Mouse (Mus musculus) heart, embryonic 12.5 days (tissue): ENCODE results near the gene Cpeb3. TPM values are rescaled to one million over a fixed set of nuclear protein-coding genes. Genes with fewer than 3 reads are reported as not detected.
A peak's percentile ranks its signal among the peaks of the same experiment; 100 is the strongest.

ENCODE experiments used
- ATAC-seq: fragments of 200-750 bp; cut with Nextera tagmentation; 2 replicates; pipeline ENCODE4 v1.8.0; 2017; ENCODE audit warnings: moderate TSS enrichment, moderate library complexity; ENCODE audit not compliant: insufficient number of reproducible peaks, low FRiP score
- H3K27ac ChIP-seq: fragments of 300-500 bp; sonication (generic); 2 replicates; pipeline ENCODE4 v1.5.1; 2016; ENCODE audit warnings: mild to moderate bottlenecking, moderate library complexity; ENCODE audit not compliant: poor library complexity, severe bottlenecking
- H3K27me3 ChIP-seq: fragments of 300-500 bp; sonication (generic); replicated peaks from 2 replicates; pipeline ENCODE4 v1.6.1; 2016; ENCODE audit warnings: mild to moderate bottlenecking, moderate library complexity
- H3K36me3 ChIP-seq: fragments of 300-500 bp; sonication (generic); 2 replicates; pipeline ENCODE4 v1.6.1; 2016; ENCODE audit warnings: mild to moderate bottlenecking, moderate library complexity
- H3K4me1 ChIP-seq: fragments of 300-500 bp; sonication (generic); replicated peaks from 2 replicates; pipeline ENCODE4 v1.6.1; 2016; ENCODE audit warnings: mild to moderate bottlenecking
- H3K4me2 ChIP-seq: fragments of 300-500 bp; sonication (generic); 2 replicates; pipeline ENCODE4 v1.6.1; 2016; ENCODE audit warnings: mild to moderate bottlenecking, moderate library complexity
- H3K4me3 ChIP-seq: fragments of 300-500 bp; sonication (generic); 2 replicates; pipeline ENCODE4 v1.5.1; 2016; ENCODE audit warnings: mild to moderate bottlenecking
- H3K9ac ChIP-seq: fragments of 300-500 bp; sonication (generic); 2 replicates; pipeline ENCODE4 v1.6.1; 2016; ENCODE audit warnings: mild to moderate bottlenecking, moderate library complexity
- H3K9me3 ChIP-seq: fragments of 300-500 bp; sonication (generic); replicated peaks from 2 replicates; pipeline ENCODE4 v1.6.1; 2016; ENCODE audit warnings: mild to moderate bottlenecking, moderate library complexity
- WGBS: fragments of 180-500 bp; shearing (Covaris S2); methylation state at CpG from one replicate; pipeline ENCODE4 v1.1.7; 2016; 5-methylcytosine and 5-hydroxymethylcytosine counted together
- polyA plus RNA-seq: library from polyadenylated mRNA; unstranded; fragments of >200 nt; fragmentation: Nextera tagmentation; extraction: Ambion mirVana; gene quantifications from 2 replicates; pipeline ENCODE4 v1.2.1, GENCODE M21; 2016

Cpeb3 gene
- polyA plus RNA-seq, 1 experiment from 2014 or later, result 6.8 TPM

- peak overlapping the region; percentile 95 for H3K4me2 ChIP-seq
- H3K27ac ChIP-seq, result peak overlapping the region; percentile 87
- WGBS, result 2% methylated on average over 12 of the region's 12 CpGs
- no peaks in the 10 kb centered on the region for H3K9me3 ChIP-seq
- no peak for ATAC-seq
- H3K4me1 ChIP-seq, result peaks cover 13% of the 10 kb centered on the region
- H3K27me3 ChIP-seq, result no peaks in the 10 kb centered on the region
- H3K9ac ChIP-seq, result peak overlapping the region; percentile 94
- H3K36me3 ChIP-seq, result peaks cover 5% of the 10 kb centered on the region; the same call in 1 of the 2 replicates
- H3K4me3 ChIP-seq, result peak overlapping the region; percentile 80
These were observed 33.0 kb downstream of the Cpeb3 start for GRCm38 (mm10) chr19:37175436-37175805.

GRCm38 (mm10) chr19:37174716-37175435 lies 33.5 kb downstream of the Cpeb3 start:
- peaks cover 13% of the 10 kb centered on the region for H3K4me1 ChIP-seq
- under 1% methylated on average over 36 of the region's 36 CpGs for WGBS
- peaks cover 7% of the 10 kb centered on the region; the same call in 1 of the 2 replicates for H3K36me3 ChIP-seq
- peak overlapping the region; percentile 94 for H3K9ac ChIP-seq
- ATAC-seq, result peak; percentile 73
- H3K27me3 ChIP-seq, result no peaks in the 10 kb centered on the region
- H3K27ac ChIP-seq, result peak overlapping the region; percentile 87
- H3K4me2 ChIP-seq, result peak overlapping the region; percentile 95
- peak overlapping the region; percentile 80 for H3K4me3 ChIP-seq
- no peaks in the 10 kb centered on the region for H3K9me3 ChIP-seq

- peaks cover 7% of the 10 kb centered on the region; the same call in 1 of the 2 replicates for H3K36me3 ChIP-seq
- no peaks in the 10 kb centered on the region for H3K9me3 ChIP-seq
- H3K4me3 ChIP-seq, result peak overlapping the region; percentile 80
- H3K27ac ChIP-seq, result peak overlapping the region; percentile 87
- ATAC-seq, result peak; percentile 48
- H3K9ac ChIP-seq, result peak overlapping the region; percentile 94
- peak overlapping the region; percentile 95 for H3K4me2 ChIP-seq
- H3K27me3 ChIP-seq, result no peaks in the 10 kb centered on the region
- under 1% methylated on average over 70 of the region's 70 CpGs for WGBS
- peaks cover 13% of the 10 kb centered on the region for H3K4me1 ChIP-seq
These were observed 34.2 kb downstream of the Cpeb3 start for GRCm38 (mm10) chr19:37174116-37174715.

- 26% methylated on average over 20 of the region's 20 CpGs for WGBS
- H3K9ac ChIP-seq, result peak overlapping the region; percentile 94
- H3K4me3 ChIP-seq, result peak overlapping the region; percentile 80
- peaks cover 11% of the 10 kb centered on the region for H3K4me1 ChIP-seq
- peak overlapping the region; percentile 87 for H3K27ac ChIP-seq
- no peaks in the 10 kb centered on the region for H3K27me3 ChIP-seq
- H3K36me3 ChIP-seq, result peaks cover 7% of the 10 kb centered on the region; the same call in 1 of the 2 replicates
- peak overlapping the region; percentile 95 for H3K4me2 ChIP-seq
- H3K9me3 ChIP-seq, result no peaks in the 10 kb centered on the region
- ATAC-seq, result no peak
These were observed 34.9 kb downstream of the Cpeb3 start for GRCm38 (mm10) chr19:37173331-37174115.

GRCm38 (mm10) chr19:37172566-37173130 lies 35.8 kb downstream of the Cpeb3 start:
- H3K36me3 ChIP-seq, result peaks cover 7% of the 10 kb centered on the region; the same call in 1 of the 2 replicates
- H3K27me3 ChIP-seq, result no peaks in the 10 kb centered on the region
- peak overlapping the region; percentile 60 for H3K9ac ChIP-seq
- H3K27ac ChIP-seq, result peak overlapping the region; percentile 53
- peak overlapping the region; percentile 80 for H3K4me3 ChIP-seq
- peak overlapping the region; percentile 95 for H3K4me2 ChIP-seq
- no peak for ATAC-seq
- no peaks in the 10 kb centered on the region for H3K9me3 ChIP-seq
- peaks cover 8% of the 10 kb centered on the region; the same call in 1 of the 2 replicates for H3K4me1 ChIP-seq
- 68% methylated on average over 11 of the region's 11 CpGs for WGBS

GRCm38 (mm10) chr19:37172096-37172495 lies 36.3 kb downstream of the Cpeb3 start:
- WGBS, result 35% methylated on average over 1 of the region's 1 CpGs
- peak overlapping the region; percentile 53 for H3K27ac ChIP-seq
- peak overlapping the region; percentile 80 for H3K4me3 ChIP-seq
- peak overlapping the region; percentile 95 for H3K4me2 ChIP-seq
- H3K4me1 ChIP-seq, result peaks cover 8% of the 10 kb centered on the region; the same call in 1 of the 2 replicates
- no peaks in the 10 kb centered on the region for H3K9me3 ChIP-seq
- no peaks in the 10 kb centered on the region for H3K27me3 ChIP-seq
- ATAC-seq, result no peak
- H3K36me3 ChIP-seq, result peaks cover 9% of the 10 kb centered on the region; the same call in 1 of the 2 replicates
- H3K9ac ChIP-seq, result peak overlapping the region; percentile 60

- 90% methylated on average over 5 of the region's 5 CpGs for WGBS
These were observed 51.5 kb downstream of the Cpeb3 start for GRCm38 (mm10) chr19:37156770-37157336.

GRCm38 (mm10) chr19:37156040-37156439 lies 52.4 kb downstream of the Cpeb3 start:
- 67% methylated on average over 4 of the region's 4 CpGs for WGBS
- Histone ChIP-seq H3K36me3 (no peaks in the 10 kb centered on the region), H3K4me2 (no peak overlapping the region), H3K27ac (no peak overlapping the region), H3K4me3 (no peak overlapping the region), H3K27me3 (no peaks in the 10 kb centered on the region), H3K9me3 (no peaks in the 10 kb centered on the region), H3K9ac (no peak overlapping the region), H3K4me1 (no peaks in the 10 kb centered on the region; the same call in 1 of the 2 replicates)
- ATAC-seq, result no peak

More at GRCm38 (mm10) chr19:37156770-37157336, 51.5 kb downstream of the Cpeb3 start:
- Histone ChIP-seq H3K27me3 (no peaks in the 10 kb centered on the region), H3K4me2 (no peak overlapping the region), H3K36me3 (no peaks in the 10 kb centered on the region), H3K27ac (no peak overlapping the region), H3K4me3 (no peak overlapping the region), H3K9ac (no peak overlapping the region), H3K4me1 (no peaks in the 10 kb centered on the region; the same call in 1 of the 2 replicates), H3K9me3 (no peaks in the 10 kb centered on the region)
- no peak for ATAC-seq

- Histone ChIP-seq H3K27ac (no peak overlapping the region), H3K4me1 (peaks cover 24% of the 10 kb centered on the region), H3K4me2 (no peak overlapping the region), H3K36me3 (no peaks in the 10 kb centered on the region), H3K9me3 (no peaks in the 10 kb centered on the region), H3K27me3 (no peaks in the 10 kb centered on the region), H3K4me3 (no peak overlapping the region), H3K9ac (no peak overlapping the region)
- 56% methylated on average over 4 of the region's 4 CpGs for WGBS
- no peak for ATAC-seq
These were observed 61.3 kb downstream of the Cpeb3 start for GRCm38 (mm10) chr19:37147145-37147544.

- H3K4me3 ChIP-seq, result no peak overlapping the region
- H3K27ac ChIP-seq, result no peak overlapping the region
- no peaks in the 10 kb centered on the region for H3K9me3 ChIP-seq
- no peaks in the 10 kb centered on the region for H3K36me3 ChIP-seq
- no peak overlapping the region for H3K4me2 ChIP-seq
- 82% methylated on average over 1 of the region's 1 CpGs for WGBS
- peaks cover 35% of the 10 kb centered on the region for H3K4me1 ChIP-seq
- no peak overlapping the region for H3K9ac ChIP-seq
- no peak for ATAC-seq
- no peaks in the 10 kb centered on the region for H3K27me3 ChIP-seq
These were observed 62.6 kb downstream of the Cpeb3 start for GRCm38 (mm10) chr19:37145846-37146245.
